Mouse (Mus musculus) MEL (cell line): ENCODE data around the gene Hsbp1. TPM values are rescaled to one million over a fixed set of nuclear protein-coding genes. Genes with fewer than 3 reads are reported as not detected.
A peak's percentile ranks its signal among the peaks of the same experiment; 100 is the strongest.
"Not testable (repeated sequence)": the region's sequence is repeated elsewhere in the genome, so short reads cannot be mapped to it uniquely, and the experiment has no call there.

Experiments
- DNase-seq: peaks from one replicate; pipeline ENCODE4 v3.0.0; 2011; ENCODE audit warnings: low read depth, low spot score
- H3K27ac ChIP-seq: 2 replicates; pipeline ENCODE4 v1.5.1; 2012; ENCODE audit warnings: low read depth, mild to moderate bottlenecking, control low read depth, low read length, moderate library complexity; ENCODE audit not compliant: control insufficient read depth
- H3K27me3 ChIP-seq, 2 experiments: fragments of 150-350 bp in 1 of 2; sonication (generic) in 1 of 2; 2 replicates each; pipeline ENCODE4 v1.6.1; 2012; ENCODE audit warnings: low read length in 2 of 2, mild to moderate bottlenecking in 2 of 2, improper control_type of control experiment in 1 of 2, moderate library complexity in 1 of 2; ENCODE audit not compliant: insufficient read depth in 2 of 2, control insufficient read depth in 1 of 2
- H3K36me3 ChIP-seq, 2 experiments: 2 replicates each; pipeline ENCODE4 v1.6.1; 2012 to 2014; ENCODE audit warnings: low read length in 2 of 2, improper control_type of control experiment in 1 of 2, inconsistent platforms in 1 of 2, mild to moderate bottlenecking in 1 of 2; ENCODE audit not compliant: insufficient read depth in 2 of 2, control insufficient read depth in 1 of 2
- H3K4me1 ChIP-seq, 2 experiments: fragments of 150-350 bp in 1 of 2; sonication (generic) in 1 of 2; 2 replicates each; pipeline ENCODE4 v1.6.1; 2012; ENCODE audit warnings: low read length in 2 of 2, improper control_type of control experiment in 1 of 2, mild to moderate bottlenecking in 1 of 2; ENCODE audit not compliant: insufficient read depth in 2 of 2, control insufficient read depth in 1 of 2
- H3K4me3 ChIP-seq, 2 experiments: fragments of 150-350 bp in 1 of 2; sonication (generic) in 1 of 2; 2 replicates each; pipeline ENCODE4 v1.5.1; 2012; ENCODE audit warnings: low read depth in 2 of 2, low read length in 2 of 2, mild to moderate bottlenecking in 2 of 2, moderate library complexity in 2 of 2, control low read depth in 1 of 2, improper control_type of control experiment in 1 of 2; ENCODE audit not compliant: control insufficient read depth in 1 of 2, insufficient read depth in 1 of 2
- H3K79me2 ChIP-seq: 2 replicates; pipeline ENCODE4 v1.6.1; 2012; ENCODE audit warnings: mild to moderate bottlenecking, low read length, moderate library complexity; ENCODE audit not compliant: control insufficient read depth, poor library complexity, insufficient read depth
- H3K9ac ChIP-seq: 2 replicates; pipeline ENCODE4 v1.6.1; 2012; ENCODE audit warnings: low read depth, mild to moderate bottlenecking, control low read depth, low read length, moderate library complexity; ENCODE audit not compliant: control insufficient read depth, poor library complexity, severe bottlenecking
- H3K9me3 ChIP-seq: fragments of 150-350 bp; sonication (generic); replicated peaks from 2 replicates; pipeline ENCODE4 v1.6.1; 2012; ENCODE audit warnings: mild to moderate bottlenecking, low read length, improper control_type of control experiment, moderate library complexity; ENCODE audit not compliant: insufficient read depth
- BHLHE40 ChIP-seq: IDR thresholded peaks from 2 replicates; pipeline ENCODE4 v1.6.1; 2012; ENCODE audit warnings: low read depth, mild to moderate bottlenecking, inconsistent platforms, low read length, improper control_type of control experiment, borderline replicate concordance
- CTCF ChIP-seq, 3 experiments: IDR thresholded peaks in 2 of 3; conservative IDR thresholded peaks in 1 of 3; 2 replicates each; pipeline ENCODE4 v1.5.1; 2011 to 2012; ENCODE audit warnings: low read length in 3 of 3, low read depth in 2 of 3, mild to moderate bottlenecking in 2 of 3, improper control_type of control experiment in 1 of 3, inconsistent platforms in 1 of 3, mixed read lengths in 1 of 3, moderate library complexity in 1 of 3; ENCODE audit not compliant: control insufficient read depth in 1 of 3, insufficient read depth in 1 of 3, poor library complexity in 1 of 3, severe bottlenecking in 1 of 3
- E2F4 ChIP-seq: IDR thresholded peaks from 2 replicates; pipeline ENCODE4 v1.6.1; 2011; ENCODE audit warnings: low read depth, low read length, improper control_type of control experiment, borderline replicate concordance
- ETS1 ChIP-seq: IDR thresholded peaks from 2 replicates; pipeline ENCODE4 v1.6.1; 2012; ENCODE audit warnings: low read depth, mild to moderate bottlenecking, inconsistent platforms, low read length, improper control_type of control experiment, moderate library complexity
- GABPA ChIP-seq: IDR thresholded peaks from 2 replicates; pipeline ENCODE4 v1.6.1; 2012; ENCODE audit warnings: low read depth, mild to moderate bottlenecking, inconsistent platforms, low read length, improper control_type of control experiment, moderate library complexity
- HCFC1 ChIP-seq: IDR thresholded peaks from 2 replicates; pipeline ENCODE4 v1.6.1; 2012; ENCODE audit warnings: low read depth, mild to moderate bottlenecking, inconsistent platforms, low read length, improper control_type of control experiment, moderate library complexity
- KAT2A ChIP-seq: conservative IDR thresholded peaks from 2 replicates; pipeline ENCODE4 v1.6.1; 2012; ENCODE audit warnings: low read depth, low read length, improper control_type of control experiment, inconsistent platforms
- MXI1 ChIP-seq: IDR thresholded peaks from 2 replicates; pipeline ENCODE4 v1.6.1; 2011; ENCODE audit warnings: mild to moderate bottlenecking, low read depth, low read length, improper control_type of control experiment
- MYB ChIP-seq: IDR thresholded peaks from 2 replicates; pipeline ENCODE4 v1.6.1; 2011; ENCODE audit warnings: mild to moderate bottlenecking, low read depth, low read length, improper control_type of control experiment
- NRF1 ChIP-seq: IDR thresholded peaks from 2 replicates; pipeline ENCODE4 v1.6.1; 2014; ENCODE audit warnings: low read depth, mild to moderate bottlenecking, inconsistent platforms, low read length, improper control_type of control experiment, moderate library complexity; ENCODE audit not compliant: poor library complexity, insufficient read depth, severe bottlenecking
- POLR2A ChIP-seq, 2 experiments: IDR thresholded peaks; 2 replicates each; pipeline ENCODE4 v1.6.1; 2011 to 2012; ENCODE audit warnings: low read length in 2 of 2, mild to moderate bottlenecking in 2 of 2, control low read depth in 1 of 2, improper control_type of control experiment in 1 of 2, low read depth in 1 of 2, moderate library complexity in 1 of 2; ENCODE audit not compliant: control insufficient read depth in 1 of 2, insufficient read depth in 1 of 2, poor library complexity in 1 of 2
- POLR2AphosphoS2 ChIP-seq: IDR thresholded peaks from 2 replicates; pipeline ENCODE4 v1.6.1; 2011; ENCODE audit warnings: low read length, improper control_type of control experiment
- RAD21 ChIP-seq: IDR thresholded peaks from 2 replicates; pipeline ENCODE4 v1.6.1; 2011; ENCODE audit warnings: mild to moderate bottlenecking, low read depth, low read length, improper control_type of control experiment
- RCOR1 ChIP-seq: IDR thresholded peaks from 2 replicates; pipeline ENCODE4 v1.6.1; 2012; ENCODE audit warnings: low read depth, mild to moderate bottlenecking, inconsistent platforms, low read length, improper control_type of control experiment
- SIN3A ChIP-seq: IDR thresholded peaks from 2 replicates; pipeline ENCODE4 v1.6.1; 2012; ENCODE audit warnings: low read length, improper control_type of control experiment, inconsistent platforms
- SMC3 ChIP-seq: IDR thresholded peaks from 2 replicates; pipeline ENCODE4 v1.6.1; 2011; ENCODE audit warnings: low read depth, low read length, improper control_type of control experiment
- TBP ChIP-seq: IDR thresholded peaks from 2 replicates; pipeline ENCODE4 v1.8.0; 2011; ENCODE audit warnings: low read depth, low read length, improper control_type of control experiment
- TCF12 ChIP-seq: IDR thresholded peaks from 2 replicates; pipeline ENCODE4 v1.6.1; 2014; ENCODE audit warnings: low read depth, mild to moderate bottlenecking, inconsistent platforms, low read length, improper control_type of control experiment, moderate library complexity
- USF1 ChIP-seq: IDR thresholded peaks from 2 replicates; pipeline ENCODE4 v1.6.1; 2014; ENCODE audit warnings: low read depth, mild to moderate bottlenecking, inconsistent platforms, low read length, improper control_type of control experiment, moderate library complexity
- ZMIZ1 ChIP-seq: IDR thresholded peaks from 2 replicates; pipeline ENCODE4 v1.6.1; 2012; ENCODE audit warnings: low read depth, mild to moderate bottlenecking, inconsistent platforms, low read length, improper control_type of control experiment, moderate library complexity
- ZNF384 ChIP-seq: IDR thresholded peaks from 2 replicates; pipeline ENCODE4 v1.6.1; 2012; ENCODE audit warnings: low read depth, mild to moderate bottlenecking, inconsistent platforms, low read length, improper control_type of control experiment
- polyA plus RNA-seq, 2 experiments: library from polyadenylated mRNA; stranded (reverse) in 1 of 2; unstranded in 1 of 2; fragments of >175 nt in 1 of 2; fragments of >200 nt in 1 of 2; gene quantifications; 2 replicates each; pipeline versions ENCODE4 v1.2.1 to v1.2.4; 2012; ENCODE audit warnings: low replicate concordance in 2 of 2, low read depth in 1 of 2; ENCODE audit not compliant: insufficient read length in 2 of 2, insufficient read depth in 1 of 2, missing spikeins in 1 of 2
- total RNA-seq: library from RNA; depleted of rRNA; stranded (reverse); fragments of 300-350 nt; gene quantifications from 2 replicates; pipeline ENCODE4 v1.2.3, GENCODE M21; 2012

Gene Hsbp1
- total and polyA plus RNA-seq, 3 experiments: 109 to 128 TPM; not detected in 1

DNA sequence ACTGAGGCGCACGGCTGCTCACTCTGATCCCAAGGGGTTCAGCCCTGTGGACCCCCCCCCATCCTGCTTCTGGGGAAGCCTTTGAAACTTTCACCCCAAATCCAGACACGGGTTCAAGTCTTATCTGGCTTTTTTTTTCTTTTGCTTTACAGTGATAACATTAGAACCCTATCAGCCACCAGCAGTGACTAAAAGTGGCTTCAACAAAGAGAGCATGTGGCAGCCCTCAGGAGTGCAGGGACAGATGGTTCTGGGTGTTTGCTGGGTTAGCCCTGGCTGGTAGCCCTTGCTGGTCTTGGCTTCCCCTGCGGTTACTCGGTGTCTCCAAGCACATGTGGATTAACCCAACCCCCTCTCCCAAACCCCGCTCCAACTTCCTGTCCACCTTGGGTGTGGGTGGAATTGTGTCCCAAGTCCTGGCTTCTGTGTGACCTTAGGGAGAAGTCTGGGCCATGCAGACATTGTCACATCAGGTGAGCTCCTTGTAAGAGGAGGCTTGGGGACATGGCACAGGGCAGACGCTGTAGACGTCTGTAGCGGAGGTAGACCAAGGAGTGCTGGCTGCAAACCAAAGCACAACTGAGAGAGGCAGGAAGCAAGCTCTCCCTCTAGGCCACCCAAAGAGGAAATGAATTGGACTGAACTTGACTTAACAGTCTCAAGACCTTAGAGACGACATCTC, 8.8 kb downstream of the Hsbp1 start (continued):
- TF ChIP-seq BHLHE40 (no peak), TBP (peak; percentile 58; the same call in 1 of the 2 replicates), MXI1 (peak; percentile 85), E2F4 (no peak), ETS1 (peak; percentile 63), USF1 (no peak), TCF12 (peak; percentile 91), ZMIZ1 (no peak), SIN3A (peak; percentile 76), RCOR1 (peak; percentile 92), GABPA (no peak), MYB (no peak), POLR2AphosphoS2 (no peak), HCFC1 (0 out of 2 replicates have a peak, but pooled peaks have one; percentile 19), ZNF384 (peak; percentile 93; the same call in 1 of the 2 replicates)

DNA sequence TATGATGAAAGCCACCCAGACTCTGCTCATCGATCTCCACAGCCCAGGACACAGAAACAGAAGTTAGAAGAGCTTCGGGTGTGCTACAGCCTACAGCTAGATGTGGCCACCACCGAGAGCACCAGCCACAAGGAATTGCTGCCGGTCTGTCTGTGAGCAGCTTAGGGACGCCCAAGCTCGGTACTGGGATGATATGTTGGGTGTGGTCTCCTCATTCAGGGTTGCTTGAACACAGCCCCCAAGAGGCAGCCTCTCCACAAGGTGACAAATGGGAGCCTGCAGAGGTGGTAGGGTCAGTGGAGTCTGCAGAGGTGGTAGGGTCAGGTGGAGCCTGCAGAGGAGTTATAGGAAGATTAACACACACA, 9.4 kb downstream of the Hsbp1 start:
- Histone ChIP-seq H3K4me3 (peak overlapping the region; percentile 29 to 43), H3K9me3 (no peaks in the 10 kb centered on the region), H3K36me3 (peaks cover 1 to 3% of the 10 kb centered on the region in 2 experiments; a peak in 3 of 4 replicates), H3K9ac (peak overlapping the region; percentile 56), H3K27me3 (no peaks in the 10 kb centered on the region; a peak in 1 of 4 replicates), H3K79me2 (no peaks in the 10 kb centered on the region), H3K27ac (peak overlapping the region; percentile 75), H3K4me1 (peaks cover 0 to 13% of the 10 kb centered on the region in 2 experiments; a peak in 2 of 4 replicates)
- TF ChIP-seq TBP (peak; percentile 44), SIN3A (0 out of 2 replicates have a peak, but pooled peaks have one; percentile 7), NRF1 (no peak), KAT2A (no peak), POLR2A (IDR thresholded peaks at IDR 0.05; ENCODE audit: control insufficient read depth in 1 of 2, insufficient read depth in 1 of 2, low read depth in 1 of 2, low read length in 2 of 2, poor library complexity in 1 of 2) (peak in 1 of 2 experiments; percentile 57; a peak in 2 of 4 replicates)
- DNase-seq: no peak

DNA sequence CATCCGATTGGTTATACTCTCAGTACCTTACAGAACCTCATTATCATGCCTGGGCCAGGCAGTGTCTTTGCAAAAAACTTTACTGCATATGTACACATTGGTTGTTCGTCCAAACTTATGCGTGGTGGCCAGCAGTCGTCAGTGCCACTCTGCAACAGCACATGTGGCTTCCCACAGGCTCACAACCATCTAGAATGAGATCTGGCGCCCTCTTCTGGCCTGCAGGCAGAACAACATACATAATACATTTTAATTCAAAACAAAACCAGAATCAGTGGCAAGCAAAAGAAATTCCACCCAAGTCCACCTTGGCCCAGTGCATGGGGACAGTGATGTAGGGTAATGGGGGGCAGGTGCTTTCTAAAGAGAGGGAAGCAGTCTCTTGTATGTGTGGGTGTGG, 12.3 kb downstream of the Hsbp1 start:
- not testable (repeated sequence) for H3K79me2 ChIP-seq, H3K4me3 ChIP-seq, H3K9ac ChIP-seq, H3K27me3 ChIP-seq, H3K36me3 ChIP-seq, H3K9me3 ChIP-seq, H3K27ac ChIP-seq
- H3K4me1 ChIP-seq: peaks cover 0 to 13% of the 10 kb centered on the region in 2 experiments; a peak in 2 of 4 replicates
- DNase-seq: peak; percentile 64
- TF ChIP-seq RAD21: peak; percentile 23
- TF ChIP-seq CTCF (IDR thresholded peaks at IDR 0.05 in 2 of 3, conservative IDR thresholded peaks at IDR 0.05 in 1 of 3; ENCODE audit: control insufficient read depth in 1 of 3, insufficient read depth in 1 of 3, low read depth in 2 of 3, low read length in 3 of 3, poor library complexity in 1 of 3, severe bottlenecking in 1 of 3): peak; percentile 40 to 55 (median 52); a peak in 5 of 6 replicates
- peak; percentile 32; the same call in 1 of the 2 replicates for TF ChIP-seq SMC3
